Mouse (Mus musculus): ENCODE results near the gene Pde4d.

DNA sequence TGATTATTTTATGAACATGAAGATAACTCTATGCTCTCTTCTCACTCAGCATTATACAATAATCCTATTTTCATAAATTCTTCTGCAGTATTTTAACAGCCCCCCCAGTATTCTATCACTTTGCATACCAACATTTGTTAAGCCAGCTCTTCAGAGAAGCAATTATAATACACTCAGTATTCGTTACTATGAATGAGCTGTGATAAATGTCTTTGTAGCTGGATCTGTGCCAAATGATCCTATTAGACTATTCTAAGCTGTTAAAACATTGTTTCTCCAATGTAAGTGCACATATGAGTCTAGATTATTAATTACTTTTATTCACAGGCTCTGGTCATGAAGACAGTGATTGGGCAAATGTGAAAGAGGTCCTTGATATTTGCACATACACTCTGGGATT is 575.0 kb downstream of the Pde4d start:
- TF ChIP-seq CTCF (IDR thresholded peaks at IDR 0.05; ENCODE audit: insufficient read depth, low read depth, low read length) (no peak), POLR2A (IDR thresholded peaks at IDR 0.05; ENCODE audit: insufficient read depth, low read depth, low read length) (no peak)
